Mouse (Mus musculus): Measurements from ENCODE around the gene Acp4. TPM values are rescaled to one million over a fixed set of nuclear protein-coding genes. Genes with fewer than 3 reads are reported as not detected.

The Acp4 gene
- total RNA-seq, 1 experiment: 0.18 TPM

DNA sequence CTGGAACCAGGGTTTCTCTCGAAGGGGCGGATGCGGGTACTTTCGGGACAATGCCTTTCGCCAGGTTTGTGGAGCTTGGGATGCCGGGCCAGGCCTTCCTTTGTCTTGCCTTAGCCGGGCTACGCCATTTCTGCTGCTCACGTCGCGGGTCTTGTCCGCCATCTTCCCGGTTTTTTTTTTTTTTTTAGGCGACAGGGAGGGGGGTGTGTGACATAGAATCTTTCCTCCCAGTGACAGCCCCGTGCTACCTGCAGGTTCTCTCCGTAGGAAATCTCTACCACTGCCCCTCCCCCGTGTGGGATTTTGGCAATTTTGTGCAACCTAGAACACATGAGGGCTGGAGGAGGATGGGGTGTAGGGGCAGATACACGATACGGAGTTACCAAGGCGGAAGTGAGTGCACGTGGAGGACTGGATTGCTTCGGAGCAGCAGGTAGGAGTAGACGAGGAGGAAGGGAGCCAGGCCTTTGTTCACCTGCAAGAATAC is 10.2 kb downstream of the Acp4 start:
- in situ Hi-C loops (cut with MboI; ENCODE audit: low sequenced_read_pairs in 2 of 2, unreplicated experiment in 2 of 2): no loop called here
- peaks cover 0 to 11% of the 10 kb centered on the region in 2 experiments; a peak in 1 of 4 replicates for H3K4me1 ChIP-seq (ENCODE audit: control insufficient read depth in 2 of 2, insufficient read depth in 2 of 2, low read length in 2 of 2, poor library complexity in 1 of 2)
- H3K4me3 ChIP-seq (ENCODE audit: insufficient read depth in 1 of 2, low read depth in 1 of 2, low read length in 2 of 2, poor library complexity in 1 of 2, severe bottlenecking in 1 of 2): peak overlapping the region; percentile 86 to 90
- TF ChIP-seq HCFC1 (IDR thresholded peaks at IDR 0.05; ENCODE audit: borderline replicate concordance, insufficient read depth, low read length) (no peak), ZNF384 (IDR thresholded peaks at IDR 0.05; ENCODE audit: low read depth, low read length) (peak; percentile 94), CHD2 (IDR thresholded peaks at IDR 0.05; ENCODE audit: low read depth, low read length) (no peak)
- H3K36me3 ChIP-seq (ENCODE audit: control insufficient read depth, insufficient read depth, low read length, poor library complexity, severe bottlenecking): peaks cover 35% of the 10 kb centered on the region
- no peak for DNase-seq (ENCODE audit: low read depth, low spot score)
- H3K9me3 ChIP-seq (ENCODE audit: control insufficient read depth, insufficient read depth, low read depth, low read length): no peaks in the 10 kb centered on the region
- peak overlapping the region; percentile 87 for H3K27ac ChIP-seq (ENCODE audit: insufficient read depth, low read depth, low read length, poor library complexity, severe bottlenecking)
- peak overlapping the region; percentile 95 for H3K9ac ChIP-seq (ENCODE audit: insufficient read depth, low read depth, low read length, poor library complexity, severe bottlenecking)

DNA sequence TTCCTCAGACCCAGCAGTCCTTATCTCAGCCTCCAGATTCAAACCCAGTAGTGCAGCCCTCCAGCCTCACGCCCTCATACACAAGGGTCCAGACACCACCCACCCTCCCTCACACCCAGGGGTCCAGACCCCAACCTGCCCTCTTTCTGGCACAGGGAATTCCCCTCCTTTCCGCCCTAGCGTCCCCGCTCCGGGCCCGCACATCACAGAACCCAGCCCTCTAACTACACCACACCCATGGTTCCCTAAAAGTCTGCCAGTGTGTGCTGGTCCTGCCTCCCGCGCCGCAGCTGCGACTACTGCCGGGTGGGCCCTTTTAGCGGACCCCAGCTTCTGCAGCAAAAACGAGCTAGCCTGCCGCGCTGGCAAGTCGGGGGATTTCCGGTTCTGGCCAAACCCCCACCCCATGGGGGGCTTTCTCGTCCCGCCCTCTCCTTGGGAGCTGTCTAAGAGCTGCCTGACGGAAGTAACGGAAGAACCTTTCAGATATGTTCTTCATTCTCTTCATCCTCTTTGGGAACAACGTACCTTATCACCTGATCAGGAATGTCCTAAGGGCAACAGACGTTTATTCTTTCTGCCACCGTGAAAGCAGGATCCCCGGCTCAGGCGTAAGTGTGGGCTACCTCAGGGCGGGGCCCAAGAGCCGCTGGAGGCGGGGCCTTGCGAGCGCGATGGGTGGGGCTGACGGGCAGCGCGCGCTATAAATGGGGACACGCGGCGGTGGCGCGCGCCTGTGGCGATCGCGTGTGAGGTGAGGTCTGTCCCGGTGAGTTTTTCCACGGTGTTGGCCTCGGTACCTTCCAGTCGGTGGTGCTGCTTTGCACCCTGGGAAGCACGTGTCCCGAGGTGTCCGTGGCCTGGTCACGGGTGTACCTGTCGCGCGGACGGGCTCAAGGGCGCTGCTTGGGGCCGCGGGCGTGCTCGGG is 10.9 kb downstream of the Acp4 start, which contains the start of the genes 1700028J19Rik and 2410002F23Rik:
TSS of gene 1700028J19Rik (minus strand) at position 641 of the 929 bp plus-strand sequence.
TSS of gene 2410002F23Rik (plus strand) at position 668 of the 929 bp plus-strand sequence.
- in situ Hi-C loops (cut with MboI; ENCODE audit: low sequenced_read_pairs in 2 of 2, unreplicated experiment in 2 of 2): no loop called here

DNA sequence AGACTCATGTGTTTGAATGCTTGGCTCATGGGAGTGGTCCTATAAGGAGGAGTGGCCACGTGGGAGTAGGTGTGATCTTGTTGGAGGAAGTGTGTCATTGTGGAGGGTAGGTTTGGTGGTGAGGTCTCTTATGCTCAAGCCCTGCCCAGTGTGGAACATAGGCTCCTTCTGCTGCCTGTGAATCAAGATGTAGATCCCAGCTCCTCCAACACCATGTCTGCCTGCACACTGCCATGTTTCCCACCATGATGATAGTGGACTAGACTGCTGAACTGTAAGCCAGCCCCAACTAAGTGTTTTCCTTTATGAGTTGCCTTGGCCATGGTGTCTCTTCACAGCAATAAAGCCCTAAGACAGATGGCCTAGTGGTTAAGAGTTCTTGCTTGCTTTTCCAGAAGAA is 13.1 kb downstream of the Acp4 start:
- peaks cover 12% of the 10 kb centered on the region for H3K36me3 ChIP-seq (ENCODE audit: control insufficient read depth, insufficient read depth, low read length, poor library complexity, severe bottlenecking)
- H3K9me3 ChIP-seq (ENCODE audit: control insufficient read depth, insufficient read depth, low read depth, low read length): no peaks in the 10 kb centered on the region
- H3K4me1 ChIP-seq (ENCODE audit: control insufficient read depth in 2 of 2, insufficient read depth in 2 of 2, low read length in 2 of 2, poor library complexity in 1 of 2): peaks cover 0 to 6% of the 10 kb centered on the region in 2 experiments; a peak in 1 of 4 replicates
- no peak overlapping the region for H3K27ac ChIP-seq (ENCODE audit: insufficient read depth, low read depth, low read length, poor library complexity, severe bottlenecking)
- H3K4me3 ChIP-seq (ENCODE audit: insufficient read depth in 1 of 2, low read depth in 1 of 2, low read length in 2 of 2, poor library complexity in 1 of 2, severe bottlenecking in 1 of 2): no peak overlapping the region
- no peak for DNase-seq (ENCODE audit: low read depth, low spot score)
- in situ Hi-C loops (cut with MboI; ENCODE audit: low sequenced_read_pairs in 2 of 2, unreplicated experiment in 2 of 2): no loop called here
- H3K9ac ChIP-seq (ENCODE audit: insufficient read depth, low read depth, low read length, poor library complexity, severe bottlenecking): no peak overlapping the region
- TF ChIP-seq CHD2 (IDR thresholded peaks at IDR 0.05; ENCODE audit: low read depth, low read length): no peak
- no peak for TF ChIP-seq ZC3H11A (IDR thresholded peaks at IDR 0.05; ENCODE audit: borderline replicate concordance, low read depth, low read length)
- TF ChIP-seq ZNF384 (IDR thresholded peaks at IDR 0.05; ENCODE audit: low read depth, low read length): no peak
- TF ChIP-seq HCFC1 (IDR thresholded peaks at IDR 0.05; ENCODE audit: borderline replicate concordance, insufficient read depth, low read length): no peak
- TF ChIP-seq MAFK (IDR thresholded peaks at IDR 0.05; ENCODE audit: insufficient read depth, low read depth, low read length): no peak

More for the DNA sequence above, 10.9 kb downstream of the Acp4 start, which contains the start of the genes 1700028J19Rik and 2410002F23Rik:
- Histone ChIP-seq H3K4me1 (ENCODE audit: control insufficient read depth in 2 of 2, insufficient read depth in 2 of 2, low read length in 2 of 2, poor library complexity in 1 of 2) (peaks cover 0 to 11% of the 10 kb centered on the region in 2 experiments; a peak in 1 of 4 replicates), H3K9me3 (ENCODE audit: control insufficient read depth, insufficient read depth, low read depth, low read length) (no peaks in the 10 kb centered on the region), H3K4me3 (ENCODE audit: insufficient read depth in 1 of 2, low read depth in 1 of 2, low read length in 2 of 2, poor library complexity in 1 of 2, severe bottlenecking in 1 of 2) (peak within 1 kb of the TSS; percentile 86 to 90), H3K36me3 (ENCODE audit: control insufficient read depth, insufficient read depth, low read length, poor library complexity, severe bottlenecking) (peaks cover 32% of the 10 kb centered on the region), H3K27ac (ENCODE audit: insufficient read depth, low read depth, low read length, poor library complexity, severe bottlenecking) (peak within 1 kb of the TSS; percentile 95), H3K9ac (ENCODE audit: insufficient read depth, low read depth, low read length, poor library complexity, severe bottlenecking) (peak within 1 kb of the TSS; percentile 95)
- TF ChIP-seq ZC3H11A (IDR thresholded peaks at IDR 0.05; ENCODE audit: borderline replicate concordance, low read depth, low read length) (no peak), HCFC1 (IDR thresholded peaks at IDR 0.05; ENCODE audit: borderline replicate concordance, insufficient read depth, low read length) (peak; percentile 56; the same call in 1 of the 2 replicates), ZNF384 (IDR thresholded peaks at IDR 0.05; ENCODE audit: low read depth, low read length) (no peak), CHD2 (IDR thresholded peaks at IDR 0.05; ENCODE audit: low read depth, low read length) (no peak)
- peak; percentile 80 for DNase-seq (ENCODE audit: low read depth, low spot score)

DNA sequence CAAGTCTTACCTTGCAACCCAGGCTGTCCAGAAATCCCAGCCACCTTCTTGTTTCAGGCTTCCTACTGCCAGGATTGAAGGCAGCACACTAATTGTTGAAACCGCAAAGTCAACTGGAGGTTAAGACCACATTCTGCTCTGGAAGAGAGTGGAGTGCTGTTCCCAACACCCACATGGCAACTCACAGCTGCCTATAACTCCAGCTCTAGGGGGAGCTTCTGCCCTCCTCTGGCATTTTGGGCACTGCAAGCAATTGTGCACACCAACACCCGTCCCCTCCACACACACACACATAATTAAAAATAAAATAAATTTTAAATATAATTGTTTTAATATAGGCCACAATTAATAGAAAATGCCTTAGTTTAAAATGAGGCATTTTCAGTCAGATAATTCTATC is 16.0 kb downstream of the Acp4 start:
- DNase-seq (ENCODE audit: low read depth, low spot score): no peak
- no peak overlapping the region for H3K9ac ChIP-seq (ENCODE audit: insufficient read depth, low read depth, low read length, poor library complexity, severe bottlenecking)
- no peak overlapping the region for H3K4me3 ChIP-seq (ENCODE audit: insufficient read depth in 1 of 2, low read depth in 1 of 2, low read length in 2 of 2, poor library complexity in 1 of 2, severe bottlenecking in 1 of 2)
- peaks cover 0 to 5% of the 10 kb centered on the region in 2 experiments; a peak in 1 of 4 replicates for H3K4me1 ChIP-seq (ENCODE audit: control insufficient read depth in 2 of 2, insufficient read depth in 2 of 2, low read length in 2 of 2, poor library complexity in 1 of 2)
- in situ Hi-C loops (cut with MboI; ENCODE audit: low sequenced_read_pairs in 2 of 2, unreplicated experiment in 2 of 2): no loop called here
- H3K27ac ChIP-seq (ENCODE audit: insufficient read depth, low read depth, low read length, poor library complexity, severe bottlenecking): no peak overlapping the region
- no peaks in the 10 kb centered on the region for H3K9me3 ChIP-seq (ENCODE audit: control insufficient read depth, insufficient read depth, low read depth, low read length)
- TF ChIP-seq MAFK (IDR thresholded peaks at IDR 0.05; ENCODE audit: insufficient read depth, low read depth, low read length) (no peak), CHD2 (IDR thresholded peaks at IDR 0.05; ENCODE audit: low read depth, low read length) (no peak), ZNF384 (IDR thresholded peaks at IDR 0.05; ENCODE audit: low read depth, low read length) (no peak), HCFC1 (IDR thresholded peaks at IDR 0.05; ENCODE audit: borderline replicate concordance, insufficient read depth, low read length) (no peak), ZC3H11A (IDR thresholded peaks at IDR 0.05; ENCODE audit: borderline replicate concordance, low read depth, low read length) (no peak)
- H3K36me3 ChIP-seq (ENCODE audit: control insufficient read depth, insufficient read depth, low read length, poor library complexity, severe bottlenecking): no peaks in the 10 kb centered on the region; the same call in 1 of the 2 replicates
